Mouse (Mus musculus): ENCODE results near the gene Cbr2. TPM values are rescaled to one million over a fixed set of nuclear protein-coding genes. Genes with fewer than 3 reads are reported as not detected.
A peak's percentile ranks its signal among the peaks of the same experiment; 100 is the strongest.

Cbr2 gene
- polyA plus RNA-seq, 1 experiment from 2014 or later = 0.70 TPM

DNA sequence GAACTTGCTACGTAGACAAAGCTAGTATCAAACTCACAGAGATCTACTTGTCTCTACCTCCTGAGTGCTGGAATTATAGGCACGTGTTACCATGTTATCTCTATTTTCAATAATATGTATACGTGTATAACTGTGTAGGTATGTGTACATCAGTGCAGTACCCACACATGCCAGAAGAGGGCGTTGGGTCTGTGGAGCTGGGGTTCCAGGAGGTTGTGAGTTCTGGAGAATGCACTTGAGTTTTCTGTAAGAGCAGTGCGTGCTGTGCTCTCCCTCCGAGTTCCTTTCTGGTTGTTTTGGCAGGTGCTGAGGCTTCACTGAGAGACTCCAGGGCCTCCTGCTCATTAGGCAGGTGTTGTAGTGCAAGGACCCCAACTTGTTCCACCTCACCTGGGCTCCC, 35.3 kb downstream of the Cbr2 start:
- WGBS = 89% methylated on average over 6 of the region's 6 CpGs
- no peak for DNase-seq (ENCODE audit: low spot score)
- Histone ChIP-seq H3K27me3 (replicated peaks; ENCODE audit: control insufficient read depth, insufficient read depth, low read length) (no peaks in the 10 kb centered on the region), H3K27ac (ENCODE audit: low read depth) (no peak overlapping the region), H3K4me1 (replicated peaks; ENCODE audit: control insufficient read depth, insufficient read depth, low read length) (peaks cover 9% of the 10 kb centered on the region), H3K4me3 (ENCODE audit: low read depth, low read length) (no peak overlapping the region), H3K4me2 (ENCODE audit: low read length) (no peak overlapping the region), H3K9ac (ENCODE audit: low read length) (no peak overlapping the region), H3K9me3 (ENCODE audit: control insufficient read depth, low read length) (no peaks in the 10 kb centered on the region), H3K36me3 (ENCODE audit: control insufficient read depth, insufficient read depth, low read length) (peaks cover 24% of the 10 kb centered on the region)
- no peak for ATAC-seq (replicated peaks; ENCODE audit: low FRiP score, low TSS enrichment, low read depth)

GRCm38 (mm10) chr11:120695641-120696040, 36.3 kb downstream of the Cbr2 start:
- H3K4me1 ChIP-seq (replicated peaks; ENCODE audit: control insufficient read depth, insufficient read depth, low read length) = peaks cover 9% of the 10 kb centered on the region
- 34% methylated on average over 12 of the region's 12 CpGs for WGBS
- H3K27ac ChIP-seq (ENCODE audit: low read depth) = no peak overlapping the region
- H3K9ac ChIP-seq (ENCODE audit: low read length) = no peak overlapping the region
- peaks cover 26% of the 10 kb centered on the region for H3K36me3 ChIP-seq (ENCODE audit: control insufficient read depth, insufficient read depth, low read length)
- no peaks in the 10 kb centered on the region for H3K27me3 ChIP-seq (replicated peaks; ENCODE audit: control insufficient read depth, insufficient read depth, low read length)
- H3K4me2 ChIP-seq (ENCODE audit: low read length) = no peak overlapping the region
- no peaks in the 10 kb centered on the region for H3K9me3 ChIP-seq (ENCODE audit: control insufficient read depth, low read length)
- no peak overlapping the region for H3K4me3 ChIP-seq (ENCODE audit: low read depth, low read length)
- DNase-seq (ENCODE audit: low spot score) (no peak), ATAC-seq (replicated peaks; ENCODE audit: low FRiP score, low TSS enrichment, low read depth) (0 out of 2 replicates have a peak, but pooled peaks have one; percentile 18)

DNA sequence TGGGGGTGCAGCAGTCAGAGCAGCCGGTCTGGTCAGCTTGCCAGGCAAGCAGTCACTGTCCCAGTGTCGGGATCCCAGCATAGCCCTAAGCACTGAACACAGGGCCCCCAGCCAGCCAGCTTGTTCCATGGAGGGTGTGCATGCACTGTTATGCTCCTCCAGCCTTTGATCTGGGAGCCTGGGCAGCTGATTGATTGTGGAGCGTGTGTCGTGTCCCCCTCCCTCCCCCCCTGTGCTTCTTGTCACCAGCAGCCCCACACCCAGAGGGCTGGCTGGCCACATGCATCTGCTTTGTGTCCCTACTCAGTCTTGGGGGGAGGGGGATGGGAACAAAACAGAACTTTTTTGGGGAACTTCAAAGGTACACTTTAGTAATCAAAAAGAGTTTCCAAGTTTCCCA, 36.7 kb downstream of the Cbr2 start:
- Histone ChIP-seq H3K4me2 (ENCODE audit: low read length) (no peak overlapping the region), H3K9me3 (ENCODE audit: control insufficient read depth, low read length) (no peaks in the 10 kb centered on the region), H3K4me3 (ENCODE audit: low read depth, low read length) (no peak overlapping the region), H3K36me3 (ENCODE audit: control insufficient read depth, insufficient read depth, low read length) (peaks cover 30% of the 10 kb centered on the region), H3K27me3 (replicated peaks; ENCODE audit: control insufficient read depth, insufficient read depth, low read length) (no peaks in the 10 kb centered on the region), H3K27ac (ENCODE audit: low read depth) (peak overlapping the region; percentile 14; the same call in 1 of the 2 replicates), H3K9ac (ENCODE audit: low read length) (no peak overlapping the region), H3K4me1 (replicated peaks; ENCODE audit: control insufficient read depth, insufficient read depth, low read length) (peaks cover 9% of the 10 kb centered on the region)
- 17% methylated on average over 3 of the region's 4 CpGs for WGBS
- ATAC-seq (replicated peaks; ENCODE audit: low FRiP score, low TSS enrichment, low read depth) (no peak), DNase-seq (ENCODE audit: low spot score) (no peak)

- H3K4me2 ChIP-seq (ENCODE audit: low read length) = no peak overlapping the region
Measured at GRCm38 (mm10) chr11:120693461-120693860, 38.5 kb downstream of the Cbr2 start.

DNA sequence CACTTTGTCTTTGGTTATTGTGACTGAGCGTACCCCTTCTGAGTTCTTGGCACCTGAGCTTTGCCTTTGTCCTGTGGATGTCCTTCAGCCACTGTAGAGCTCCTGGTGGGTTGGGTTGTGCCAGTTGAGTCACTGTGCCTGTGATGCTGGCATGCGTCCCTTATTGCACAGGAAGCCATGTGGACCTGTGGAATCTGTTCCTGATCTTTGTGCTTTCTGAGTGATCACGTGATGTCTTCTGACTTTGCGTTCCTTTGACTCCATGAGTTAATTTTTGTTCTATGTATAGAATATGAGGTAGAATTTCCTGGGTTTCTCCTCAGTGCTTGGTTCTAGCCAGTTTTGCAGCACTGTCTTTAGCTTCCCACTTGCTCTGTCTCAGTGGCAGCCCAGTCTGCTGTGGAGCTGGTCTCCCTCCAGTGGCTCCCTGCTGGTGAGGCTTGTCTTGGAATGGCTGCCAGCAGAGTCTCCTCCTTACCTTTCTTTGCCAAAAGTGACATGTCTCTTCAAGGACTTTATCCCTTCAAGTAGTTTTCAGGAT, 39.4 kb downstream of the Cbr2 start:
- H3K27ac ChIP-seq (ENCODE audit: low read depth) = no peak overlapping the region
- H3K4me3 ChIP-seq (ENCODE audit: low read depth, low read length) = no peak overlapping the region
- no peaks in the 10 kb centered on the region for H3K27me3 ChIP-seq (replicated peaks; ENCODE audit: control insufficient read depth, insufficient read depth, low read length)
- 94% methylated on average over 4 of the region's 4 CpGs for WGBS
- ATAC-seq (replicated peaks; ENCODE audit: low FRiP score, low TSS enrichment, low read depth) (no peak), DNase-seq (ENCODE audit: low spot score) (no peak)
- peaks cover 45% of the 10 kb centered on the region for H3K36me3 ChIP-seq (ENCODE audit: control insufficient read depth, insufficient read depth, low read length)
- no peak overlapping the region for H3K9ac ChIP-seq (ENCODE audit: low read length)
- H3K4me1 ChIP-seq (replicated peaks; ENCODE audit: control insufficient read depth, insufficient read depth, low read length) = peaks cover 9% of the 10 kb centered on the region
- no peak overlapping the region for H3K4me2 ChIP-seq (ENCODE audit: low read length)
- H3K9me3 ChIP-seq (ENCODE audit: control insufficient read depth, low read length) = no peaks in the 10 kb centered on the region

More at GRCm38 (mm10) chr11:120693461-120693860, 38.5 kb downstream of the Cbr2 start:
- Histone ChIP-seq H3K9ac (ENCODE audit: low read length) (no peak overlapping the region), H3K27me3 (replicated peaks; ENCODE audit: control insufficient read depth, insufficient read depth, low read length) (no peaks in the 10 kb centered on the region), H3K27ac (ENCODE audit: low read depth) (no peak overlapping the region), H3K9me3 (ENCODE audit: control insufficient read depth, low read length) (no peaks in the 10 kb centered on the region), H3K4me1 (replicated peaks; ENCODE audit: control insufficient read depth, insufficient read depth, low read length) (peaks cover 9% of the 10 kb centered on the region), H3K4me3 (ENCODE audit: low read depth, low read length) (no peak overlapping the region), H3K36me3 (ENCODE audit: control insufficient read depth, insufficient read depth, low read length) (peaks cover 42% of the 10 kb centered on the region)
- no peak for ATAC-seq (replicated peaks; ENCODE audit: low FRiP score, low TSS enrichment, low read depth)
- DNase-seq (ENCODE audit: low spot score) = no peak
- 78% methylated on average over 3 of the region's 3 CpGs for WGBS

DNA sequence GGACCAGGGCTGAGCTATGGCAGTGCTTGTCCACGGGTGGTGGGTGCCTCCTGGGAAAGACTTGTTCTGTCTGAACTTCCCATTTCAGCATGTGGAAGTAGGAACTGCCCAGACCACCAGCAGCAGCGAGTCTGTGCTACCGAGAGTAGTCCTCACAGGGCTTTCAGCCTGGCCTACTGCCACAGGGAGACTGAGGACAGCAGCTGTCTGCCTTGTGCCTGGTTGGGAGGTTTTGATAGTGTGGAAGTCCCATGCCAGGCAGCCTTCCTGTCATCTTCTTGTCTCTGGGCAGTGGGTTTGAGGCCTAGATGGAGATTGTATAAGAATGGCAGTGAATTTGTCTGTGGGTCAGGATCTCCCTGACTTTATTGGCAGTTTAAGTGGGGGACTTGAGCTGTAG, 42.5 kb downstream of the Cbr2 start:
- Histone ChIP-seq H3K27me3 (replicated peaks; ENCODE audit: control insufficient read depth, insufficient read depth, low read length) (no peaks in the 10 kb centered on the region), H3K4me3 (ENCODE audit: low read depth, low read length) (no peak overlapping the region), H3K27ac (ENCODE audit: low read depth) (no peak overlapping the region), H3K4me2 (ENCODE audit: low read length) (no peak overlapping the region), H3K36me3 (ENCODE audit: control insufficient read depth, insufficient read depth, low read length) (peaks cover 53% of the 10 kb centered on the region), H3K4me1 (replicated peaks; ENCODE audit: control insufficient read depth, insufficient read depth, low read length) (no peaks in the 10 kb centered on the region), H3K9ac (ENCODE audit: low read length) (no peak overlapping the region), H3K9me3 (ENCODE audit: control insufficient read depth, low read length) (no peaks in the 10 kb centered on the region)
- ATAC-seq (replicated peaks; ENCODE audit: low FRiP score, low TSS enrichment, low read depth) = no peak
- no peak for DNase-seq (ENCODE audit: low spot score)
- WGBS = 84% methylated on average over 3 of the region's 3 CpGs

DNA sequence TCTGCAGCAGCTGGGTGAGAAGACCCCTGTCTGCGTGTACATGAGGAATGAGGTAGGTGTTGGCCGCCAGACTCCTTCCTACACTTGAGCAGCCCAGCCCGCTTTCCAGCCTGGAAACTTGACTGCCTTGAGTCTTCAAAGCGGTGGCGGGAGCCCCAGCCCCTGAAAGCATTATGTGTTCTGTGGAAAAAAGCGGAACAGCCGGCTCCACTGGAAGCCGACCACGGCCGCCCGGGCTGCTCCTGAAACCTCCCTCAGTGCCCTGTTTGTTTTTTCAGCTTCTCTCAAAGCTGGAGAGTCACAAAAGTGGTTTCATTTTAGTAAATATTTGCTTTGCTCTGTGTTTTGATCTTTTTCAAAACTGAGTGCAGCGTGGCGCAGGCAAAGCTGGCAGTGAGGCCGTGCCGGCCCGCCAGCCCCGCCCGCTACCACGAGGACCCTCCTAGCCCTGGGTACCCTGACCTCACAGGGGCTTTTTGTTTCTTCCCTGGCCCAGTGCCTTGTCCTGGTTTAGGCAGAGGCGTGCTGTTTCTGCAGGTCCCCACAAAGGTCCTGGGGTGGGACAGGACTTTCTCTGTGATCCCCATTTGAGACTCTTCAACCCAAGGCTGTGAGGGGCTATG, 45.2 kb downstream of the Cbr2 start:
- DNase-seq (ENCODE audit: low spot score) (no peak), ATAC-seq (replicated peaks; ENCODE audit: low FRiP score, low TSS enrichment, low read depth) (no peak)
- no peak overlapping the region for H3K9ac ChIP-seq (ENCODE audit: low read length)
- no peak overlapping the region for H3K4me3 ChIP-seq (ENCODE audit: low read depth, low read length)
- no peaks in the 10 kb centered on the region for H3K4me1 ChIP-seq (replicated peaks; ENCODE audit: control insufficient read depth, insufficient read depth, low read length)
- H3K27me3 ChIP-seq (replicated peaks; ENCODE audit: control insufficient read depth, insufficient read depth, low read length) = no peaks in the 10 kb centered on the region
- WGBS = 79% methylated on average over 20 of the region's 20 CpGs
- H3K27ac ChIP-seq (ENCODE audit: low read depth) = no peak overlapping the region
- peaks cover 57% of the 10 kb centered on the region for H3K36me3 ChIP-seq (ENCODE audit: control insufficient read depth, insufficient read depth, low read length)
- H3K9me3 ChIP-seq (ENCODE audit: control insufficient read depth, low read length) = no peaks in the 10 kb centered on the region
- no peak overlapping the region for H3K4me2 ChIP-seq (ENCODE audit: low read length)

- H3K27me3 ChIP-seq (replicated peaks; ENCODE audit: control insufficient read depth, insufficient read depth, low read length) = no peaks in the 10 kb centered on the region
- 87% methylated on average over 2 of the region's 2 CpGs for WGBS
- no peaks in the 10 kb centered on the region for H3K4me1 ChIP-seq (replicated peaks; ENCODE audit: control insufficient read depth, insufficient read depth, low read length)
- no peak overlapping the region for H3K27ac ChIP-seq (ENCODE audit: low read depth)
- H3K4me3 ChIP-seq (ENCODE audit: low read depth, low read length) = no peak overlapping the region
- no peak overlapping the region for H3K4me2 ChIP-seq (ENCODE audit: low read length)
- H3K9me3 ChIP-seq (ENCODE audit: control insufficient read depth, low read length) = no peaks in the 10 kb centered on the region
- H3K9ac ChIP-seq (ENCODE audit: low read length) = no peak overlapping the region
- DNase-seq (ENCODE audit: low spot score) = no peak
- ATAC-seq (replicated peaks; ENCODE audit: low FRiP score, low TSS enrichment, low read depth) = no peak
- peaks cover 58% of the 10 kb centered on the region for H3K36me3 ChIP-seq (ENCODE audit: control insufficient read depth, insufficient read depth, low read length)
Measured at GRCm38 (mm10) chr11:120684660-120685059, 47.3 kb downstream of the Cbr2 start.

DNA sequence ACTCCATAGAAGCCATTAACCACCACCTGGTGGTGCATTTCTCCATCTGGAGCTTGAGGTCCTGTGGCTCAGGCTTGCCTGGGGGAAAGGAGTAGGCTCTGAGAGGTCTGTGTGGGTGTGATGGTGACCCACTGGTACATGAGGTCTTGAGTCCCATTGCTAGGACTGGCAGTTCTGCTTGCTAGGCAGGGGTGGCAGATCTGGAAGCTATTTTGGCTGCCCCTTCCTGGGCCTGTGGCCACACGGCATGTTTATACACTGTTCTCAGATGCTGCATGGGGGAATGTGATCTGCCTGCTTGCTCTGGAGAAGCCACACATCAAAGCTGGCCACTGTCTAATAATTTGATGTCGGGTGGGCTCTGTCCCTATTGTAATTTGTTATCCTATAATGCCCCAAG, 47.8 kb downstream of the Cbr2 start:
- no peaks in the 10 kb centered on the region for H3K4me1 ChIP-seq (replicated peaks; ENCODE audit: control insufficient read depth, insufficient read depth, low read length)
- H3K27ac ChIP-seq (ENCODE audit: low read depth) = no peak overlapping the region
- no peaks in the 10 kb centered on the region for H3K9me3 ChIP-seq (ENCODE audit: control insufficient read depth, low read length)
- no peaks in the 10 kb centered on the region for H3K27me3 ChIP-seq (replicated peaks; ENCODE audit: control insufficient read depth, insufficient read depth, low read length)
- DNase-seq (ENCODE audit: low spot score) = no peak
- 87% methylated on average over 2 of the region's 2 CpGs for WGBS
- no peak overlapping the region for H3K9ac ChIP-seq (ENCODE audit: low read length)
- peaks cover 59% of the 10 kb centered on the region for H3K36me3 ChIP-seq (ENCODE audit: control insufficient read depth, insufficient read depth, low read length)
- no peak overlapping the region for H3K4me2 ChIP-seq (ENCODE audit: low read length)
- ATAC-seq (replicated peaks; ENCODE audit: low FRiP score, low TSS enrichment, low read depth) = no peak
- H3K4me3 ChIP-seq (ENCODE audit: low read depth, low read length) = no peak overlapping the region

Measured in intestine, embryonic 14.5 days (tissue).